Mouse (Mus musculus) liver, postnatal 0 days (tissue): Measurements from ENCODE around the gene Lmf1.

Experiments used
- CTCF ChIP-seq: sonication (generic); IDR thresholded peaks from 2 replicates; pipeline ENCODE4 v1.5.1; 2016; ENCODE audit warnings: antibody characterized with exemption, low read depth
- EP300 ChIP-seq: IDR thresholded peaks from 2 replicates; pipeline ENCODE4 v1.6.1; 2016; ENCODE audit warnings: antibody characterized with exemption, low read depth, mild to moderate bottlenecking

GRCm38 (mm10) chr17:25638442-25638841 lies 59.6 kb downstream of the Lmf1 start:
- no peak for TF ChIP-seq CTCF
- TF ChIP-seq EP300: no peak
